Mouse (Mus musculus): ENCODE data around the gene Ubl3. TPM values are rescaled to one million over a fixed set of nuclear protein-coding genes. Genes with fewer than 3 reads are reported as not detected.

Ubl3 gene
- polyA plus RNA-seq, 1 experiment from 2014 or later = 74.8 TPM

DNA sequence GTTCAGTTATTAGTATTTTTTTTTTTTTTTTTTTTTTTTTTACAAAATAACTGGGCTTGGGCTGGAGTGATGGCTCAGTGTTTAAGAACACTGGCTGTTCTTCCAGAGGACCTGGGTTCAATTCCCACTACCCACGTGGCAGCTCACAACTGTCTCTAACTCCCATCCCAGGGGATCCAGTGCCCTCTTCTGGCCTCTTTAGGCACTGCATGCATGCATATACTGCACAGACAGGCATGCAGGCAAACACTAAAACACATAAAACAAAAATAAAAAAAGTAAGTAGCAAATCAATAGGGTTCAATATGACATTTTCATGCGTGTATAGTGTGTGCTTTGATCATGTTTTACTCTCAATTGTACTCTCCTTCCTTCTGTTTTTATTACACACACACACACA, 26.6 kb upstream of the Ubl3 start:
- Histone ChIP-seq H3K9me3 (no peaks in the 10 kb centered on the region), H3K27ac (no peak overlapping the region)
- WGBS = 97% methylated on average over 2 of the region's 2 CpGs

DNA sequence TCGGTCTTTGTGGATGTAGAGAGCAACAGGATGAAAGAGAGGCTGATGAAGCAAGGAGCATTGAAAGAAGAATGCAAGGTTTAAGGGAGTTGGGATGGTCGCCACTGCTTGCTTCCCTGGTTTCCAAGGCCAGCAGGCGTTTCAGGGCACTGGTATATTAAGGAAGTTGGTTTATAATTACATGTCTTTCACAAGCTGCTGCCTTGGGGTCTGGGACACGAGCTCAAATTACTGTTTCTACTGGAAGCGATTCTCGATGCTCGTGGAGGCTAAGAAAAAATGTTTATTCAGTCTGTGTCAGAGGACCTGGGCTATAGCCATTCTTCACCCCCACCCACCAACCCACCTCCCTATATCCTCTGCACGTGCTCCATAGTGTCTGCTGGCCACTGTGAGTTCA, 25.8 kb upstream of the Ubl3 start:
- no peak overlapping the region for H3K4me3 ChIP-seq (replicated peaks)
- no peaks in the 10 kb centered on the region for H3K27me3 ChIP-seq (replicated peaks)
- no peak overlapping the region for H3K9ac ChIP-seq
- H3K27ac ChIP-seq = no peak overlapping the region
- 42% methylated on average over 8 of the region's 8 CpGs for whole genome bisulfite sequencing
- H3K4me2 ChIP-seq = no peak overlapping the region
- H3K9me3 ChIP-seq = no peaks in the 10 kb centered on the region
- 0 out of 2 replicates have a peak, but pooled peaks cover 2% of the 10 kb centered on the region for H3K4me1 ChIP-seq
- ATAC-seq (ENCODE audit: insufficient read depth, low FRiP score, low read depth) = no peak
- H3K36me3 ChIP-seq = no peaks in the 10 kb centered on the region

More for the DNA sequence above, 26.6 kb upstream of the Ubl3 start:
- no peaks in the 10 kb centered on the region for H3K36me3 ChIP-seq
- H3K4me2 ChIP-seq = no peak overlapping the region
- no peak overlapping the region for H3K9ac ChIP-seq
- H3K4me1 ChIP-seq = 0 out of 2 replicates have a peak, but pooled peaks cover 2% of the 10 kb centered on the region
- no peak for ATAC-seq (ENCODE audit: insufficient read depth, low FRiP score, low read depth)
- H3K4me3 ChIP-seq (replicated peaks) = no peak overlapping the region
- H3K27me3 ChIP-seq (replicated peaks) = no peaks in the 10 kb centered on the region

DNA sequence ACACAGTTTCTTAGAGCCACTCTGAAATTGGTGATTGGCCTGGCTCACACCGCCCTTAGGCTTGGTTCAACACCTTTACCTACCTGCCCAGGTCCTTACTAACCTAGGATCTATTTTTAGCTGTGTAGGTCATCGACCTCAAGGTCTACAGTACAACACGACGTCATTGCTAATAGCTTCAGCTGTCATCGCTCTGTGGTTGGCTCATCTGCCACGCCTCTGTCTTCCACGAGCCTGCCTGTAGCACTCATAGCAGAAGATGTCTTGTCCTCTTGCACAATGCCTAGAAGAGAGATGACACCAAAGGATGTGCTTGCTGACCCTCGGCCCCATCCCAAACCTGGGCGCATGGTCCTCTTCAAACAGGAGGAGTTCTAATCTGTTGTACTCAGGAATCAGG, 24.7 kb upstream of the Ubl3 start:
- Histone ChIP-seq H3K36me3 (no peaks in the 10 kb centered on the region), H3K9me3 (no peaks in the 10 kb centered on the region), H3K27ac (no peak overlapping the region), H3K4me3 (replicated peaks) (no peak overlapping the region), H3K4me2 (no peak overlapping the region), H3K4me1 (0 out of 2 replicates have a peak, but pooled peaks cover 2% of the 10 kb centered on the region), H3K27me3 (replicated peaks) (no peaks in the 10 kb centered on the region), H3K9ac (no peak overlapping the region)
- ATAC-seq (ENCODE audit: insufficient read depth, low FRiP score, low read depth) = no peak
- WGBS = 78% methylated on average over 9 of the region's 9 CpGs

DNA sequence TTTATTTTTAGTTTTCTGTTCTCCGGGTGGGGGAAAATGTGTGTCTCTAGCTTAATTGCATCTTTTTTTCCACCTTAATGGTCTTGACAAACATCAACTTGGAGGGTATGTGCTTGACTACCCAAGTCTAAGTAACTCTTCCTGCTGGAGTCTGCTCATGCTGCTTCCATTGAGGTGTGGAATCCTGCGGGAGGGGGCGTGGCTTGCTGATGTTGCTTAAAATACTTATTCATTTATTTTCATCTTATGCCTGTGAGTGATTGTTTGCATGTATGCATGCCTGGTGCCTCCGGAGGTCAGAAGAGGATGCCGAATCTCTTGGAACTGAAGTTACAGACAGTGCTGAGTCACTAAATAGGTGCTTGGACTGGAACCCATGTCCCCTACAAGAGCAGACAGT, 22.6 kb upstream of the Ubl3 start:
- Histone ChIP-seq H3K36me3 (no peaks in the 10 kb centered on the region), H3K27ac (no peak overlapping the region), H3K4me3 (replicated peaks) (no peak overlapping the region), H3K9ac (no peak overlapping the region), H3K4me1 (0 out of 2 replicates have a peak, but pooled peaks cover 2% of the 10 kb centered on the region), H3K27me3 (replicated peaks) (no peaks in the 10 kb centered on the region), H3K4me2 (peak overlapping the region; percentile 27; the same call in 1 of the 2 replicates), H3K9me3 (no peaks in the 10 kb centered on the region)
- no peak for ATAC-seq (ENCODE audit: insufficient read depth, low FRiP score, low read depth)
- 58% methylated on average over 5 of the region's 5 CpGs for WGBS

DNA sequence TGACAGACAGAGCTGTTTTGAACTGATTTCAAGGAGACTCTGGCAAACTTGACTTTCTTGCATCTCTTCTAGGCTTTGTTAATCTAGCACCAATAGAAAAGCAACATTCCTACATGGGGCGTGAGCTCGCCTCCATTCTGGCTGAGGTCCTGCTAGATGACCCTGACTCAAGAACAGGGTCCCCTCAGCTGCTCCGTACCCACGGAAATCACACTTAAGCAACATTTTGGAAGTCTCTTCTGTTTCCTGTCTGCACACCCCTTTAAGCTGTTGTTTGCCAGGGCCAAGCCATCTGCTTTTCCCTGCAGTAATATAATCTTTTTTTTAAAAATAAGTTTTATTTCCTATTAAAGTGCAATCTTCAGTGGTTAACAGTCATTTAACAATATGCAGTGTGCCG, 20.1 kb upstream of the Ubl3 start:
- H3K4me3 ChIP-seq (replicated peaks) = no peak overlapping the region
- 72% methylated on average over 5 of the region's 5 CpGs for WGBS
- no peak overlapping the region for H3K4me2 ChIP-seq
- H3K9me3 ChIP-seq = no peaks in the 10 kb centered on the region
- H3K27me3 ChIP-seq (replicated peaks) = no peaks in the 10 kb centered on the region
- no peak for ATAC-seq (ENCODE audit: insufficient read depth, low FRiP score, low read depth)
- H3K4me1 ChIP-seq = 0 out of 2 replicates have a peak, but pooled peaks cover 2% of the 10 kb centered on the region
- no peaks in the 10 kb centered on the region for H3K36me3 ChIP-seq
- no peak overlapping the region for H3K27ac ChIP-seq
- no peak overlapping the region for H3K9ac ChIP-seq

DNA sequence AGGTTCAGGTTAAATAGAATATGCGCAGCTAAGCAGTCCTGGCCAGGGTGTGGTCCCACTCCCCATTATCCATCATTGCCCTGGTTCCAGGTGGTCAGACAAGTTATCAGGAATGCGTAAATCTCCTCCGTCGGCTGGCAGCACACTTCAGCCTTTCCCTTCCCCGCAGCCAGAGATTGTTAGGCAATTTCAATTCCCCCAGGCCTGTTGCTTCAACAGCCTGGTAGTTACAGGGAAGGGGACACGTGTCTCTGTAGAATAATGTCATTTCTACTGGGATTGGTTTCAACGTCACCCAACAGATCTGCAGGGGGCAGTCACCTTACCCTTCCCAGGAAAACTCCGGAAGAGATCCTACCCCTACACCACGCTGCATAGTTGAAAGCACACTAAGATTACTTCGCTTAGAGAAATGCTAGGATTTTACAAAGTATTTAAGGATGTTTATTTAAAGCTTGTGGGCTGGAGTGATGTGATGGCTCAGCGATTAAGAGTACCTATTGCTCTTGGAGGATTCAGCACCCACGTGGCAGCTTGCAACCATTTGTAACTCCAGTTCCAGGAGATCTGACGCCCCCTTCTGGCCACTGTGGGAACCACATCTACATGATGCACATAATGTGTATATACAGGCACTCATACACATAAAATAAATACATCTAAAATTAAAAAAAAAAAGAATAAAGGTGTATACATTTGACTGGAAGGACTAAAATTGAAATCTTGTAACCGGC, 18.1 kb upstream of the Ubl3 start:
- ATAC-seq (ENCODE audit: insufficient read depth, low FRiP score, low read depth) = no peak
- Histone ChIP-seq H3K9me3 (no peaks in the 10 kb centered on the region), H3K36me3 (no peaks in the 10 kb centered on the region), H3K27me3 (replicated peaks) (no peaks in the 10 kb centered on the region), H3K9ac (no peak overlapping the region), H3K27ac (no peak overlapping the region), H3K4me3 (replicated peaks) (no peak overlapping the region), H3K4me1 (0 out of 2 replicates have a peak, but pooled peaks cover 2% of the 10 kb centered on the region), H3K4me2 (no peak overlapping the region)
- WGBS = 58% methylated on average over 14 of the region's 14 CpGs

DNA sequence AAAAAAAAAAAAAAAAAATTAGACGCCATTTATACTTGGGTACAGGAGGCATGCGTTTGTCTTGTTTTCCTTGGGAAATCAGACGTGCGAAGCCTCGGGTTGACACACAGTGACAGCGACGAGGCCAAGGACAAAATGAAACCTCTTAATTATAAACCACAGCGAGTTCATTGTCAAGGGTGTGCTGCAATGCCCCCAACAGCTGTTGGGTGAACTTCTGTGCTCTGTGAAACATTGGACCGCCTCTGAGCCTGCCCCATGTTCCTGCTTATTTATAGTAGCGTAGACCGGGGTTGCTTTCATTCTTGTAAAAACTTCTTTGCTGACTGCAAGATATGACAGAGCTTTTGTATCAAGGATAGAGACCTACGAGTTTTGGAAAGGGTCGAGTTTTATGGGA, 16.9 kb upstream of the Ubl3 start:
- H3K9me3 ChIP-seq = no peaks in the 10 kb centered on the region
- no peak overlapping the region for H3K9ac ChIP-seq
- H3K27ac ChIP-seq = no peak overlapping the region
- no peak for ATAC-seq (ENCODE audit: insufficient read depth, low FRiP score, low read depth)
- H3K27me3 ChIP-seq (replicated peaks) = no peaks in the 10 kb centered on the region
- WGBS = 68% methylated on average over 13 of the region's 13 CpGs
- no peak overlapping the region for H3K4me2 ChIP-seq
- H3K4me3 ChIP-seq (replicated peaks) = no peak overlapping the region
- no peaks in the 10 kb centered on the region for H3K36me3 ChIP-seq
- H3K4me1 ChIP-seq = no peaks in the 10 kb centered on the region

DNA sequence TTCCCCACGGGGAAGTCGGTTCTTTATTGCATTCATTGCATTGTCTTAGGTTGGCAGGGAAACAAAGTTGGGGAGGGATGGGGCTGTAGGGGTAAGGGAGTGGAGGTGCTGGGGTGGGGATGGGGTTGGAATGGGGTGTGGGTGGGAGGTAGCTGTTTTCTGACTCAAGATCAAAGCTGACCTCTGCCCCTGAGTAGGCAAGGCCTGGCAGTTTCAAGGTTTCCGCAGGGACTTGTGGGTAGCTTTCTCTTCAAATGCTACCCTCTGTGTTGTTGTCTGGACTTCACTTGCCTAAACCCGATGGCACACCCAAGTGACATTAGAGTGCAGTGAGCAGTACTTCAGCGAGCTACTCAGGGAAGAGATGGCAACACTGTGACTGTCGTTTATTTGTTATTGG, 13.0 kb upstream of the Ubl3 start:
- Histone ChIP-seq H3K9ac (no peak overlapping the region), H3K36me3 (no peaks in the 10 kb centered on the region), H3K9me3 (no peaks in the 10 kb centered on the region), H3K4me3 (replicated peaks) (no peak overlapping the region), H3K27me3 (replicated peaks) (no peaks in the 10 kb centered on the region), H3K27ac (no peak overlapping the region), H3K4me1 (no peaks in the 10 kb centered on the region), H3K4me2 (no peak overlapping the region)
- 41% methylated on average over 6 of the region's 6 CpGs for WGBS
- no peak for ATAC-seq (ENCODE audit: insufficient read depth, low FRiP score, low read depth)

DNA sequence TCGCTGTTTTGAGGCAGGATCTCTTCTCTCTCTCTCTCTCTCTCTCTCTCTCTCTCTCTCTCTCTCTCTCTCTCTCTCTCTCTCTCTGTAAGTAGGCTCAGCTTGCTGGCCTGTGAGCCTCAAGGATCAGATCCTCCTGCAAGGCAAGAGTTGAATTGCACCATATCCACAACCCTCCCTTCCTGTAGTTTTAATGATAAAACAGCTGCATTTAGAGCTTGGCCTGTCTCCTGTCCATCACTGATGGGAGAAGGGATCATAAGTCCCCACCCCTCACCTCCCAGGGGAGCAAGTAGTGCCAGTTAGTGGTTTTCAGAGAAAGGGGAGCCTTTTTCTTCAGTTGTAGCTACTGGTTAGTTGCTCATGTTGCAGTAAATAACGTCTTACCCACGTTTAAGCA, 11.5 kb upstream of the Ubl3 start:
- H3K9ac ChIP-seq = no peak overlapping the region
- H3K27ac ChIP-seq = no peak overlapping the region
- no peak overlapping the region for H3K4me3 ChIP-seq (replicated peaks)
- no peak overlapping the region for H3K4me2 ChIP-seq
- H3K9me3 ChIP-seq = no peaks in the 10 kb centered on the region
- H3K4me1 ChIP-seq = no peaks in the 10 kb centered on the region
- no peaks in the 10 kb centered on the region for H3K27me3 ChIP-seq (replicated peaks)
- WGBS = 91% methylated on average over 3 of the region's 3 CpGs
- no peak for ATAC-seq (ENCODE audit: insufficient read depth, low FRiP score, low read depth)
- no peaks in the 10 kb centered on the region for H3K36me3 ChIP-seq

DNA sequence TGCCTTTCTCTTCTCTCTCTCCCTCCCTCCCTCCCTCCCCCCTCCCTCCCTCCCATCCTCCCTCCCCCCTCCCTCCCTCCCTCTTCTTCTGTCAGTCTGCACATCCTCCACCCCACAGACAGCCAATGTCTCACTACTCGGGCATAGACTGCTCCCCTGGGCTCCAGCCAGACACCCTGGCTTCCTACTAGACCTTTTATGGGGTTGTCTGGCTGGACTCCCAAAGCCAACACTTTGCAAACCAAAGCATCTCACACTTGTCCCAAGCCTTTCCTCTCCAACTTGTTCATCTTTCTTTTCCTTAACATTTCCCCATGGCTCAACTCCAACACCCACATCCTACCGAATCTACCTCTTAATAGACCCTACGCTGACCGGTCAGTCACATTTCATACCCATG, 10.7 kb upstream of the Ubl3 start:
- no peak for ATAC-seq (ENCODE audit: insufficient read depth, low FRiP score, low read depth)
- Histone ChIP-seq H3K4me2 (no peak overlapping the region), H3K9ac (no peak overlapping the region), H3K27me3 (replicated peaks) (no peaks in the 10 kb centered on the region), H3K36me3 (no peaks in the 10 kb centered on the region), H3K27ac (no peak overlapping the region), H3K9me3 (no peaks in the 10 kb centered on the region), H3K4me1 (no peaks in the 10 kb centered on the region), H3K4me3 (replicated peaks) (no peak overlapping the region)
- WGBS = 75% methylated on average over 4 of the region's 4 CpGs

DNA sequence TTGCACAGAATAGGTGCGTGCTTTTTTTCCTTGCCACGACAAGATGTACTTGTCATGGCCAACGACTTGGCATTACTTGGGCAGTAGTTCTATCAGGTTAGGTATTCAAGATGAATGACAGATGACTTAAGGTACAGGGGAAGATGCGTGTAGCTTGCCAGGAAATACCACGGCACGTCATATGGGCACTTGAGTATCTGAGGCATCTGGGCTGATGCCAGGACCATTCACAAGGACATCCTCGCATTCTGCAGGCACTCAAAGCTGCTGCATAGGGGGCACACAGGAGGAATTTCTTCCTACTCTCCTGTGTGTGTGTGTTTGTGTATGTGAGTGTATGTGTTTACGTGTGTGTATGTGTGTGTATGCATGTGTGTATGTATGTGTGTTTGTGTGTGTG, 9.6 kb upstream of the Ubl3 start:
- Histone ChIP-seq H3K27ac (no peak overlapping the region), H3K27me3 (replicated peaks) (no peaks in the 10 kb centered on the region), H3K4me1 (no peaks in the 10 kb centered on the region), H3K9ac (no peak overlapping the region), H3K9me3 (no peaks in the 10 kb centered on the region), H3K4me2 (no peak overlapping the region), H3K36me3 (no peaks in the 10 kb centered on the region), H3K4me3 (replicated peaks) (no peak overlapping the region)
- no peak for ATAC-seq (ENCODE audit: insufficient read depth, low FRiP score, low read depth)
- WGBS = 83% methylated on average over 8 of the region's 8 CpGs

DNA sequence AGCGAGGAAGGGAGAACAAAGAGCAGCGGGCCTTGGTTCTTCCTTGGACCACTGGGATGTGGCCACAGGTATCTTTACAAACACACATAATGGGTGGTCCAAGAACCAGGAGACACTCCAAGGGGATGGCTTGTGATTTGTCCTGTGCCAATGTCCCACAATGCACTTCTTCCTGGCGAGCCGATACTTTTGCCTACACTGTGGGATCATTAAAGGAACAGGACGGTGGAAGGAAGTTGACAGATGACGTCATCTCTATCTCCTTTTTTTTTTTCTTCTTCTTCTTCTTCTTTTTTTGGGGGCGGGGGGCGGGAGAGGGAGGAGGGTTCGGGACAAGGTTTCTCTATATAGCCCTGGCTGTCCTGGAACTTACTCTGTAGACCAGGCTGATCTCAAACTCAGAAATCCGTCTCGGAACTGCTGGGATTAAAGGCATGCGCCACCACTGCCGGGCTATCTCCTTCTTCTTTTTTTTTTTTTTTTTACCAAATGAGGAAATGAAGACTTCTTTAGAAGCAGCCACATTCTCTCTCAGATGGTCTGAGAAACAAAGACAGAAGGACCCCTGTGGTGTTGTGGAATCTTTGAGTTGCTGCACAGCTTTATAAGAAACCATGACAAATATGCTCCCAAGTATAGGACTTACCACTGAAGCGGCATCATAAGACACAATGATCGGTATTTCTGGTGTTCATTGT, 6.8 kb upstream of the Ubl3 start:
- 82% methylated on average over 15 of the region's 15 CpGs for WGBS
- H3K4me2 ChIP-seq = no peak overlapping the region
- no peaks in the 10 kb centered on the region for H3K9me3 ChIP-seq
- H3K9ac ChIP-seq = no peak overlapping the region
- H3K4me3 ChIP-seq (replicated peaks) = no peak overlapping the region
- H3K4me1 ChIP-seq = 0 out of 2 replicates have a peak, but pooled peaks cover 7% of the 10 kb centered on the region
- no peaks in the 10 kb centered on the region for H3K27me3 ChIP-seq (replicated peaks)
- no peaks in the 10 kb centered on the region for H3K36me3 ChIP-seq
- no peak overlapping the region for H3K27ac ChIP-seq
- ATAC-seq (ENCODE audit: insufficient read depth, low FRiP score, low read depth) = no peak
